Mouse (Mus musculus) embryonic facial prominence, embryonic 15.5 days (tissue): Measurements from ENCODE around the gene Gm10487. TPM values are rescaled to one million over a fixed set of nuclear protein-coding genes. Genes with fewer than 3 reads are reported as not detected.
"Not testable (repeated sequence)": the region's sequence is repeated elsewhere in the genome, so short reads cannot be mapped to it uniquely, and the experiment has no call there.

Source experiments
- ATAC-seq: fragments of 200-750 bp; cut with Nextera tagmentation; 2 replicates; pipeline ENCODE4 v1.8.0; 2017; ENCODE audit warnings: low read depth, moderate TSS enrichment; ENCODE audit not compliant: insufficient number of reproducible peaks, low FRiP score, low TSS enrichment
- H3K27ac ChIP-seq: fragments of 300-500 bp; sonication (generic); replicated peaks from 2 replicates; pipeline ENCODE4 v1.5.1; 2015; ENCODE audit warnings: mild to moderate bottlenecking, inconsistent platforms
- H3K27me3 ChIP-seq: fragments of 300-500 bp; sonication (generic); 2 replicates; pipeline ENCODE4 v1.6.1; 2015; ENCODE audit warnings: inconsistent platforms
- H3K36me3 ChIP-seq: fragments of 300-500 bp; sonication (generic); 2 replicates; pipeline ENCODE4 v1.6.1; 2015; ENCODE audit warnings: mild to moderate bottlenecking, inconsistent platforms
- H3K4me1 ChIP-seq: fragments of 300-500 bp; sonication (generic); 2 replicates; pipeline ENCODE4 v1.6.1; 2015; ENCODE audit warnings: inconsistent platforms
- H3K4me2 ChIP-seq: fragments of 300-500 bp; sonication (generic); replicated peaks from 2 replicates; pipeline ENCODE4 v1.6.1; 2015; ENCODE audit warnings: mild to moderate bottlenecking, inconsistent platforms
- H3K4me3 ChIP-seq: fragments of 300-500 bp; sonication (generic); replicated peaks from 2 replicates; pipeline ENCODE4 v1.5.1; 2015; ENCODE audit warnings: mild to moderate bottlenecking, inconsistent platforms
- H3K9ac ChIP-seq: fragments of 300-500 bp; sonication (generic); 2 replicates; pipeline ENCODE4 v1.6.1; 2015; ENCODE audit warnings: inconsistent platforms
- H3K9me3 ChIP-seq: fragments of 300-500 bp; sonication (generic); replicated peaks from 2 replicates; pipeline ENCODE4 v1.6.1; 2016; ENCODE audit warnings: inconsistent platforms
- WGBS: fragments of 180-500 bp; shearing (Covaris S2); methylation state at CpG from one replicate; pipeline ENCODE4 v1.1.7; 2015; 5-methylcytosine and 5-hydroxymethylcytosine counted together
- polyA plus RNA-seq: library from polyadenylated mRNA; unstranded; fragments of >200 nt; fragmentation: Nextera tagmentation; extraction: Ambion mirVana; gene quantifications from 2 replicates; pipeline ENCODE4 v1.2.1, GENCODE M21; 2015

Gm10487 gene
- polyA plus RNA-seq, result not detected in 2 replicates

DNA sequence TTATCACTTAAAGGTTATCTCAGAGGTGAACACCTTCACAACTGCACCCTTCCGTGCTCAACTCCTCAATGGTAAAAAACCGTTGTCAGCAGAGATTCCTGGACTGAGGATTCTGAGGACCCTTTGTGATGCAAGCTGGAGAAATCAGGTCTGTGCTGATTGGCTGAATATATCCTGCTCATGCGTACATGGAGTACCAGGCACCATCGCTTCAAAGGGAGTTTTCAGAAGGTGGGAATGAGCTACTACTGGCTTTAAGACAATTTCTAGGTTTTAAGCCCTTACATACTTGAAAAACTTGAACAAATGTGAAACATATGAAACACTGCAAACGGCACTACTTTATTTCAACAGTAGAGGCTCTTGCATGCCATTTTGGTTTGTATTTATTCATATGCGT, at the start of gene Gm10487:
Gm10487 (minus strand) TSS at position 101 of the 400 bp plus-strand sequence.
- not testable (repeated sequence) for H3K4me2 ChIP-seq, H3K27me3 ChIP-seq, H3K9me3 ChIP-seq, H3K4me3 ChIP-seq, H3K9ac ChIP-seq, H3K4me1 ChIP-seq, ATAC-seq, H3K36me3 ChIP-seq, H3K27ac ChIP-seq
- WGBS, result no CpG with 5 or more reads among the region's 6 CpGs
